Mouse (Mus musculus) monocyte, adult 59 days (primary cell): Measurements from ENCODE around the gene Asz1. TPM values are rescaled to one million over a fixed set of nuclear protein-coding genes. Genes with fewer than 3 reads are reported as not detected.

Source experiments
- total RNA-seq, 2 experiments: library from RNA; stranded (reverse); gene quantifications; one replicate each; pipeline ENCODE4 v1.2.4; 2023

Asz1 gene
- total RNA-seq: not detected

GRCm38 (mm10) chr6:18108934-18109333, at the start of gene Asz1:
Gene Asz1, minus strand, starts transcription at chr6:18109061.

DNA sequence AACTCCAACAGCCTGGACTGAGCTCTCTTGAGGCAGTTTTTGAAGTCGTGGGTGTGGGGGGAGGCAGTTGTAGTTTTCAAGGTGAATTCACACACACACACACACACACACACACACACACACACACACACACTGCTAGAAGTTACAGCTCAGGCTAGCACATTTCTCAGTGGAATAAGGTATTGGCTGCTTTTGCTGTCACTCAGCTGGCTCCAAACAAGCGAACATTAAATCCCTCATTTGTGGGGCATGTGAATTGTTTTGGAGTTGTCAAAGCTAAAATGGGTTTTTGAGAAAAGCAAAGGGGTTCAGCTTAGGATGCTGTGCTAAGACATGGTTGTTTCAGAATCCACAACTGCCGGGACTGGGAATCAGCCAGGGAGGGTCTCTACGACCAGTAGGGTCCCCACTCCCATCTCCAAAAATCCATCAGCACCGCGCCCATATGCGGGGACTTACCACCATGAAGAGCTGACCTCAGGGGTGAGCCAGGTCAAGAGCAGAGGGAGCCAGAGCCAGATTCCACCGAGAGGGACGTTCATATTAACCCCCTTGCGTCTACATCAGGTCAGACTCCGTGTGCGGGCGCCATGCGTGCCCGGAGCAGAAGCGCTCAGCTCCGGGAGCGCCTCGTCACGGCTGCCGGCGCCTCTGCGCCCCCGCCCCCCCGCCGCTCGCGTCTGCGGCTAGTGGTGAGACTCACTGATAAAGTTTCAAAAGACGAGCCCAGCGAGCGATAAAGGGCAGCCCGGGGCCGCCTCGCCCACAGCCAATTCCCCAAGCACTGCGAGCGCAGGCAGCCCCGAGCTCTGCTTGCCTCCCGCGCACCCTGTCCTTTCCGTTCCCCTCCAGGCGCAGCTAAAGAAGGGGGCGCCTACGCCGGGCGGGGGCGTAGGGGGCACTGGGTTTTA, 78.9 kb downstream of the Asz1 start, which contains the start of gene Wnt2:
TSS of gene Wnt2 (minus strand) at position 840 of the 911 bp plus-strand sequence.

Other genes with a start within 250 kb of the Asz1 start
- under 1 TPM; 0.30 to 0.50 TPM for gene Wnt2, start 78.5 kb downstream of the Asz1 start, total RNA-seq
- not detected for gene Cftr, start 61.6 kb upstream of the Asz1 start, total RNA-seq